ENCODE assay signal across 17 mouse cellular contexts in the genomic region with DNA sequence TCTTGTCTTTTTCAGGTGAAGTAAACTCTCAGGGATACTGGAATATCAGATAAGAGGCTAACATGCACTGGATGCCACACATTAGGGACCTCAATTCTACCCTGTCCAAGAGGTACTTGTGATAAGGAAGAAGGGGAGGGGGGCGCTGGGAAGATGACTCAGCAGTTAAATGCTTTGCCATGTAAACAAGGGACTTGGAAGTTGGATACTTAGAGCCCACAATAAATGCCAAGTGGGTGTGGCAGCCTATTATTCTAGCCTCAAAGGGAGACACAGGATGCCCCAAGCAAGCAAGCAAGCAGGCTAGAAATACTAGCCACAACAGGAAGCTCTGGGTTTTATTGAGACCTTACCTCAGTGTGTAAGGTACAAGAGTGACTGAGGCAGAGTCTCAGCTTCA. TPM values are rescaled to one million over a fixed set of nuclear protein-coding genes. Genes with fewer than 3 reads are reported as not detected.
DNase-seq lines count a peak whose midpoint lies in the region; ATAC-seq and TF ChIP-seq lines count a peak whose summit lies in the region.
"Had no signal": no experiment of that assay in that cellular context is flagged by ENCODE, and none has a peak within 500 bp of the region (broad histone marks: within the 10 kb centered on the region; RNA-seq: fewer than 3 reads in every experiment).

No protein-coding gene starts in this region.

- TF ChIP-seq EP300 in MEL (IDR thresholded peaks at IDR 0.05; ENCODE audit: low read depth in 1 of 2, low read length in 2 of 2) = peak; percentile 10 to 30; a peak in 2 of 4 replicates

- peaks cover under 1% of the 10 kb centered on the region for H3K79me2 ChIP-seq in MEL (ENCODE audit: control insufficient read depth, insufficient read depth, low read length, poor library complexity)

- H3K4me3 ChIP-seq in liver, embryonic 12.5 days = no peak overlapping the region
- no peak overlapping the region for H3K4me3 ChIP-seq in MEL (ENCODE audit: control insufficient read depth in 1 of 2, insufficient read depth in 1 of 2, low read depth in 2 of 2, low read length in 2 of 2)
- no peak overlapping the region for H3K4me3 ChIP-seq in liver, embryonic 15.5 days (replicated peaks)
- H3K4me3 ChIP-seq in forebrain, postnatal 0 days (ENCODE audit: low read depth, low read length) = no peak overlapping the region
- H3K4me3 ChIP-seq in midbrain, embryonic 10.5 days = no peak overlapping the region
- H3K4me3 ChIP-seq: forebrain, embryonic 13.5 days; hindbrain, embryonic 15.5 days; neural tube, embryonic 13.5 days had no signal

- no peaks in the 10 kb centered on the region for H3K9me3 ChIP-seq in liver, embryonic 12.5 days (replicated peaks)
- H3K9me3 ChIP-seq in MEL (replicated peaks; ENCODE audit: insufficient read depth, low read length) = no peaks in the 10 kb centered on the region
- H3K9me3 ChIP-seq in liver, embryonic 15.5 days (replicated peaks) = no peaks in the 10 kb centered on the region
- no peaks in the 10 kb centered on the region for H3K9me3 ChIP-seq in forebrain, postnatal 0 days (ENCODE audit: low read length)
- H3K9me3 ChIP-seq in midbrain, embryonic 10.5 days (replicated peaks) = no peaks in the 10 kb centered on the region
- H3K9me3 ChIP-seq: forebrain, embryonic 13.5 days; hindbrain, embryonic 15.5 days; neural tube, embryonic 13.5 days had no signal

- TF ChIP-seq POLR2A in MEL (IDR thresholded peaks at IDR 0.05; ENCODE audit: control insufficient read depth in 1 of 2, insufficient read depth in 1 of 2, low read depth in 1 of 2, low read length in 2 of 2, poor library complexity in 1 of 2) = no peak

- H3K4me1 ChIP-seq in liver, embryonic 12.5 days = peaks cover 41% of the 10 kb centered on the region
- peaks cover 28 to 36% of the 10 kb centered on the region in 2 experiments for H3K4me1 ChIP-seq in MEL (ENCODE audit: control insufficient read depth in 1 of 2, insufficient read depth in 2 of 2, low read length in 2 of 2)
- H3K4me1 ChIP-seq in liver, embryonic 15.5 days (replicated peaks) = peaks cover 44% of the 10 kb centered on the region
- H3K4me1 ChIP-seq in forebrain, postnatal 0 days (ENCODE audit: insufficient read depth) = 0 out of 2 replicates have a peak, but pooled peaks cover 6% of the 10 kb centered on the region
- peaks cover 10% of the 10 kb centered on the region for H3K4me1 ChIP-seq in midbrain, embryonic 10.5 days

- DNase-seq in liver = no peak
- DNase-seq in MEL (ENCODE audit: low read depth, low spot score) = peak; percentile 56
- DNase-seq in forebrain, postnatal 0 days = no peak
- no peak for DNase-seq in midbrain, embryonic 10.5 days (ENCODE audit: low spot score)
- DNase-seq: cerebellum, adult 11 months; kidney, adult 9 months; layer of hippocampus, postnatal 36 days; thymus, adult 18-20 months had no signal

- H3K36me3 ChIP-seq in liver, embryonic 12.5 days = peaks cover 87% of the 10 kb centered on the region
- peaks cover 37 to 40% of the 10 kb centered on the region in 2 experiments for H3K36me3 ChIP-seq in MEL (ENCODE audit: control insufficient read depth in 1 of 2, insufficient read depth in 2 of 2, low read length in 2 of 2)
- peaks cover 87% of the 10 kb centered on the region for H3K36me3 ChIP-seq in liver, embryonic 15.5 days (replicated peaks)
- no peaks in the 10 kb centered on the region for H3K36me3 ChIP-seq in forebrain, postnatal 0 days (ENCODE audit: insufficient read depth)
- peaks cover 85% of the 10 kb centered on the region for H3K36me3 ChIP-seq in midbrain, embryonic 10.5 days
- H3K36me3 ChIP-seq: hindbrain, embryonic 15.5 days had no signal

- no peak for TF ChIP-seq RAD21 in MEL (IDR thresholded peaks at IDR 0.05; ENCODE audit: low read depth, low read length)

- H3K9ac ChIP-seq in liver, embryonic 12.5 days = no peak overlapping the region; the same call in 1 of the 2 replicates
- no peak overlapping the region for H3K9ac ChIP-seq in MEL (ENCODE audit: control insufficient read depth, low read depth, low read length, poor library complexity, severe bottlenecking)
- no peak overlapping the region for H3K9ac ChIP-seq in liver, embryonic 15.5 days
- no peak overlapping the region for H3K9ac ChIP-seq in forebrain, postnatal 0 days
- H3K9ac ChIP-seq: forebrain, embryonic 13.5 days; hindbrain, embryonic 15.5 days; liver, embryonic 14.5 days; neural tube, embryonic 13.5 days had no signal

- peak overlapping the region; percentile 98 for H3K27ac ChIP-seq in liver, embryonic 12.5 days
- H3K27ac ChIP-seq in MEL (ENCODE audit: control insufficient read depth, low read depth, low read length) = peak overlapping the region; percentile 89; the same call in 1 of the 2 replicates
- H3K27ac ChIP-seq in liver, embryonic 15.5 days (replicated peaks) = 0 out of 2 replicates have a peak overlapping the region, but pooled peaks have one; percentile 76
- no peak overlapping the region for H3K27ac ChIP-seq in forebrain, postnatal 0 days (ENCODE audit: low read depth, low read length)
- H3K27ac ChIP-seq in midbrain, embryonic 10.5 days (replicated peaks) = no peak overlapping the region
- H3K27ac ChIP-seq: forebrain, embryonic 13.5 days; hindbrain, embryonic 15.5 days; neural tube, embryonic 13.5 days had no signal

- no peak for TF ChIP-seq CTCF in MEL (IDR thresholded peaks at IDR 0.05 in 2 of 3, conservative IDR thresholded peaks at IDR 0.05 in 1 of 3; ENCODE audit: control insufficient read depth in 1 of 3, insufficient read depth in 1 of 3, low read depth in 2 of 3, low read length in 3 of 3, poor library complexity in 1 of 3, severe bottlenecking in 1 of 3)
- no peak for TF ChIP-seq CTCF in forebrain, postnatal 0 days (IDR thresholded peaks at IDR 0.05; ENCODE audit: low read depth)

- H3K4me2 ChIP-seq in liver, embryonic 12.5 days = no peak overlapping the region
- H3K4me2 ChIP-seq in liver, embryonic 15.5 days = no peak overlapping the region
- H3K4me2 ChIP-seq in forebrain, postnatal 0 days (ENCODE audit: low read depth) = no peak overlapping the region
- H3K4me2 ChIP-seq: forebrain, embryonic 13.5 days; hindbrain, embryonic 15.5 days; neural tube, embryonic 13.5 days had no signal

- WGBS in liver, embryonic 12.5 days (ENCODE audit: insufficient replicate concordance) = 40% methylated on average over 1 of the region's 1 CpGs
- whole genome bisulfite sequencing in liver, embryonic 15.5 days (ENCODE audit: insufficient replicate concordance) = 45% methylated on average over 1 of the region's 1 CpGs
- WGBS in forebrain, postnatal 0 days = 90% methylated on average over 1 of the region's 1 CpGs
- 68% methylated on average over 1 of the region's 1 CpGs for WGBS in midbrain, embryonic 10.5 days

- H3K27me3 ChIP-seq in liver, embryonic 12.5 days (replicated peaks) = no peaks in the 10 kb centered on the region
- H3K27me3 ChIP-seq in MEL (ENCODE audit: control insufficient read depth in 1 of 2, insufficient read depth in 2 of 2, low read length in 2 of 2) = no peaks in the 10 kb centered on the region
- H3K27me3 ChIP-seq in liver, embryonic 15.5 days = no peaks in the 10 kb centered on the region
- H3K27me3 ChIP-seq in forebrain, postnatal 0 days (ENCODE audit: insufficient read depth, low read length) = no peaks in the 10 kb centered on the region
- no peaks in the 10 kb centered on the region for H3K27me3 ChIP-seq in midbrain, embryonic 10.5 days (ENCODE audit: low read depth, poor library complexity, severe bottlenecking)
- H3K27me3 ChIP-seq: forebrain, embryonic 13.5 days; hindbrain, embryonic 15.5 days; neural tube, embryonic 13.5 days had no signal

- ATAC-seq in liver, embryonic 12.5 days = no peak
- peak; percentile 40 for ATAC-seq in CD4-positive, CD25-positive, alpha-beta regulatory T cell, adult 4 months
- ATAC-seq in liver, embryonic 15.5 days (ENCODE audit: insufficient read depth) = no peak
- ATAC-seq in forebrain, postnatal 0 days = no peak
- ATAC-seq: forebrain, embryonic 13.5 days; midbrain, embryonic 16.5 days had no signal

RNA-seq across cellular contexts. Expression of a gene that starts 4.4 kb away (rescaled TPM):
- 104 and 107 TPM in 2 replicates for polyA plus RNA-seq in liver, embryonic 12.5 days (2016; fragmentation: Nextera tagmentation; extraction: Ambion mirVana)
- polyA plus RNA-seq in CD4-positive, CD25-positive, alpha-beta regulatory T cell, adult 4 months (2017; shearing (Covaris generic)) = 10 to 100 TPM; 14.5 to 18.4 TPM
- total RNA-seq in MEL (2012; rRNA removed) = 231 and 234 TPM in 2 replicates
- polyA plus RNA-seq in MEL (2012; ENCODE audit: insufficient read depth in 1 of 2, insufficient read length in 2 of 2, low read depth in 1 of 2, low replicate concordance in 2 of 2, missing spikeins in 1 of 2) = 100 to 1,000 TPM in 1 of 2 experiments, not detected in 1; 540 TPM
- polyA plus RNA-seq in liver, embryonic 15.5 days (2015; fragmentation: Nextera tagmentation; extraction: Ambion mirVana) = 38.1 and 45.7 TPM in 2 replicates
- total RNA-seq in forebrain, postnatal 0 days (2014; rRNA removed) = 176 and 200 TPM in 2 replicates
- polyA plus RNA-seq in forebrain, postnatal 0 days (2015; fragmentation: Nextera tagmentation; extraction: Ambion mirVana) = 69.5 and 73.9 TPM in 2 replicates
- 64.6 and 66.4 TPM in 2 replicates for polyA plus RNA-seq in midbrain, embryonic 10.5 days (2016; fragmentation: Nextera tagmentation; extraction: Ambion mirVana)

RNA-seq across cellular contexts. Expression of a gene that starts 10.2 kb away (rescaled TPM):
- 0.88 and 2.1 TPM in 2 replicates for polyA plus RNA-seq in liver, embryonic 12.5 days (2016; fragmentation: Nextera tagmentation; extraction: Ambion mirVana)
- 1 to 10 TPM; 2.6 to 3.3 TPM for polyA plus RNA-seq in CD4-positive, CD25-positive, alpha-beta regulatory T cell, adult 4 months (2017; shearing (Covaris generic))
- total RNA-seq in MEL (2012; rRNA removed) = 0.12 and 0.13 TPM in 2 replicates
- polyA plus RNA-seq in MEL (2012; ENCODE audit: insufficient read depth in 1 of 2, insufficient read length in 2 of 2, low read depth in 1 of 2, low replicate concordance in 2 of 2, missing spikeins in 1 of 2) = 1 to 10 TPM in 1 of 2 experiments, not detected in 1; 1.4 TPM
- 0.13 and 0.56 TPM in 2 replicates for polyA plus RNA-seq in liver, embryonic 15.5 days (2015; fragmentation: Nextera tagmentation; extraction: Ambion mirVana)
- 68.2 and 77.8 TPM in 2 replicates for total RNA-seq in forebrain, postnatal 0 days (2014; rRNA removed)
- 84.1 and 84.3 TPM in 2 replicates for polyA plus RNA-seq in forebrain, postnatal 0 days (2015; fragmentation: Nextera tagmentation; extraction: Ambion mirVana)
- polyA plus RNA-seq in midbrain, embryonic 10.5 days (2016; fragmentation: Nextera tagmentation; extraction: Ambion mirVana) = 2.9 and 4.4 TPM in 2 replicates
- polyA plus RNA-seq: macrophage had no signal

RNA-seq across cellular contexts. Expression of a gene that starts 10.3 kb away (rescaled TPM):
- 4.1 and 8.9 TPM in 2 replicates for polyA plus RNA-seq in liver, embryonic 12.5 days (2016; fragmentation: Nextera tagmentation; extraction: Ambion mirVana)
- 10 to 100 TPM; 12.5 to 49.1 TPM for polyA plus RNA-seq in CD4-positive, CD25-positive, alpha-beta regulatory T cell, adult 4 months (2017; shearing (Covaris generic))
- 13.8 and 20.5 TPM in 2 replicates for total RNA-seq in MEL (2012; rRNA removed)
- 10 to 100 TPM in 1 of 2 experiments, not detected in 1; 27.2 TPM for polyA plus RNA-seq in MEL (2012; ENCODE audit: insufficient read depth in 1 of 2, insufficient read length in 2 of 2, low read depth in 1 of 2, low replicate concordance in 2 of 2, missing spikeins in 1 of 2)
- 3.6 and 4.0 TPM in 2 replicates for polyA plus RNA-seq in liver, embryonic 15.5 days (2015; fragmentation: Nextera tagmentation; extraction: Ambion mirVana)
- 49.1 and 53.6 TPM in 2 replicates for total RNA-seq in forebrain, postnatal 0 days (2014; rRNA removed)
- polyA plus RNA-seq in forebrain, postnatal 0 days (2015; fragmentation: Nextera tagmentation; extraction: Ambion mirVana) = 36.7 and 42.2 TPM in 2 replicates
- polyA plus RNA-seq in midbrain, embryonic 10.5 days (2016; fragmentation: Nextera tagmentation; extraction: Ambion mirVana) = 46.2 and 55.1 TPM in 2 replicates

RNA-seq across cellular contexts. Expression of a gene that starts 11.0 kb away (rescaled TPM):
- polyA plus RNA-seq in liver, embryonic 12.5 days (2016; fragmentation: Nextera tagmentation; extraction: Ambion mirVana) = 126 and 132 TPM in 2 replicates
- polyA plus RNA-seq in CD4-positive, CD25-positive, alpha-beta regulatory T cell, adult 4 months (2017; shearing (Covaris generic)) = 10 to 100 TPM; 13.9 to 20.5 TPM
- total RNA-seq in MEL (2012; rRNA removed) = 57.7 and 75.7 TPM in 2 replicates
- polyA plus RNA-seq in MEL (2012; ENCODE audit: insufficient read depth in 1 of 2, insufficient read length in 2 of 2, low read depth in 1 of 2, low replicate concordance in 2 of 2, missing spikeins in 1 of 2) = 100 to 1,000 TPM; 119 to 298 TPM
- polyA plus RNA-seq in liver, embryonic 15.5 days (2015; fragmentation: Nextera tagmentation; extraction: Ambion mirVana) = 108 and 111 TPM in 2 replicates
- 6.2 and 6.5 TPM in 2 replicates for total RNA-seq in forebrain, postnatal 0 days (2014; rRNA removed)
- 16.6 and 17.3 TPM in 2 replicates for polyA plus RNA-seq in forebrain, postnatal 0 days (2015; fragmentation: Nextera tagmentation; extraction: Ambion mirVana)
- polyA plus RNA-seq in midbrain, embryonic 10.5 days (2016; fragmentation: Nextera tagmentation; extraction: Ambion mirVana) = 210 and 222 TPM in 2 replicates

RNA-seq across cellular contexts. Expression of a gene that starts 14.1 kb away (rescaled TPM):
- polyA plus RNA-seq in liver, embryonic 12.5 days (2016; fragmentation: Nextera tagmentation; extraction: Ambion mirVana) = 60.5 and 65.1 TPM in 2 replicates
- polyA plus RNA-seq in CD4-positive, CD25-positive, alpha-beta regulatory T cell, adult 4 months (2017; shearing (Covaris generic)) = 10 to 100 TPM; 49.2 to 70.1 TPM
- total RNA-seq in MEL (2012; rRNA removed) = 55.4 and 60.2 TPM in 2 replicates
- 10 to 100 TPM in 1 of 2 experiments, not detected in 1; 85.9 TPM for polyA plus RNA-seq in MEL (2012; ENCODE audit: insufficient read depth in 1 of 2, insufficient read length in 2 of 2, low read depth in 1 of 2, low replicate concordance in 2 of 2, missing spikeins in 1 of 2)
- polyA plus RNA-seq in liver, embryonic 15.5 days (2015; fragmentation: Nextera tagmentation; extraction: Ambion mirVana) = 32.8 and 39.1 TPM in 2 replicates
- 19.2 and 21.9 TPM in 2 replicates for total RNA-seq in forebrain, postnatal 0 days (2014; rRNA removed)
- polyA plus RNA-seq in forebrain, postnatal 0 days (2015; fragmentation: Nextera tagmentation; extraction: Ambion mirVana) = 18.1 and 31.6 TPM in 2 replicates
- 103 and 104 TPM in 2 replicates for polyA plus RNA-seq in midbrain, embryonic 10.5 days (2016; fragmentation: Nextera tagmentation; extraction: Ambion mirVana)

Comparison
In these comparisons a context has a peak if more than half of its experiments do, and no peak if none do; other contexts are left out.
1. H3K27ac ChIP-seq: peak in liver, embryonic 12.5 days (single experiment), MEL (single experiment) and liver, embryonic 15.5 days (single experiment); none in forebrain, postnatal 0 days (single experiment) and midbrain, embryonic 10.5 days (single experiment).
2. RNA of a gene that starts 10.2 kb away (polyA plus RNA-seq): 84.1 to 84.3 TPM in forebrain, postnatal 0 days; 2.6 to 3.3 TPM in CD4-positive, CD25-positive, alpha-beta regulatory T cell, adult 4 months, 2.9 to 4.4 TPM in midbrain, embryonic 10.5 days, 1.4 TPM in MEL, 0.88 to 2.1 TPM in liver, embryonic 12.5 days and 0.13 to 0.56 TPM in liver, embryonic 15.5 days; every median in the first group is over 10 times any median in the second.